Mouse (Mus musculus): ENCODE measurements at regions not wholly inside any gene's neighbourhood (a gene's known extent, or its start where the extent isn't known, plus 50 kb on each side); places are given as distances from the start of the nearest gene placed in this dataset.

DNA sequence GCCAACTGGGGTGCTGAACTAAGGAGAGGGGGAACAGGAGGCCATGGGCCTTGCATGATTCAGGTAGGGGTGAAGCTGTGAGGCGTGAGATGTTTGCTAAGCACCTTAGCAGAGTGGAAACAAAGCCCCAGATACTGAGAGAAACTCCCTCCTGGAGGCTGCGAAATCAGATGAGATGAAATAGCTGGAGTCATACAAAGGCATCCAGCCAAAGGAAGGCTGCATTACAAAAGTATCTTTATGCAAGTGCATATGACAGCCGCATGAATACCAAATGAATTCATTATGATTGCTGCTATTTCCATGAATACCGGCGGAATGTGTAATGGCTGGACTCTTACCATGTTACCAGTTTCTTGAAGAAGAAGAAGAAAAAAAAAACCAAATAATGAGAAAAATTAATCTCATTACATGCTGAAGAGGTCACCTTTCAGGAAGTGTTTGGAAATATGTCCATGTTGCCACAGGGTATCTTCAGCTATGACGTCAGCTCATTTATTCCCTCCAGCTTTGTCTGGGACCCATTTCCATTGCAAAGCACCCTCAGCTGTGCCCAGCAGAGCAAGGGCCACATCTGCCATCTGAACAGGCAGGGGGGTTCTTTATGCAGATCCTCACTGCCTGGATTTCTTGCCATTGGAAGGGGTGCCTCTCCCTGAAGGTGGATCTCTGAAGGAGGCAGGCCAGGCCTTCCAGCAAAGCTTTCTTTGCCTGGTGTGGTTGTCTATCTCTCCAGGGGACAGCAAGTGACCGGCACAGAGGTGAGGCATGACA lies 551.7 kb upstream of the Mki67 start:
- DNase-seq (ENCODE audit: low read depth): no peak

DNA sequence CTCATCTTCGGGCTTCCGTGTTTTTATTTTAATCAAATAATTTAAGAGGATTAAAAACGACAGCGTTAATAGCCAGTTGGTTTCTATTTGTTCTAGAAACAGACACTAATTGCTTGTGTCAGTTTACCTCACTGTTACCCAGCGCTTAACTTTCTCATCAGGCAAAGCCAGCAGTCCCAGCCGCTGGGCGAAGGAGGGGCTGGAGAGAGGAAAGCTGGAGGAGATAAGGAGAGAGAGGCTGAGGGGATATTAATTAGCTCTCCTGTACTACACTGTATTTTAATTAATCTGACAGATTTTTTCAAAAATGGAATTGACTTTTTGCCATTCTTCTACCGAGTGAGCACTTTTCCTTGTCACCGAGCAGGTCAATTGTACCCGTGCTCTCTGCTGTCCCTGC lies 559.5 kb upstream of the Mki67 start:
- no peak for DNase-seq (ENCODE audit: low read depth)

DNA sequence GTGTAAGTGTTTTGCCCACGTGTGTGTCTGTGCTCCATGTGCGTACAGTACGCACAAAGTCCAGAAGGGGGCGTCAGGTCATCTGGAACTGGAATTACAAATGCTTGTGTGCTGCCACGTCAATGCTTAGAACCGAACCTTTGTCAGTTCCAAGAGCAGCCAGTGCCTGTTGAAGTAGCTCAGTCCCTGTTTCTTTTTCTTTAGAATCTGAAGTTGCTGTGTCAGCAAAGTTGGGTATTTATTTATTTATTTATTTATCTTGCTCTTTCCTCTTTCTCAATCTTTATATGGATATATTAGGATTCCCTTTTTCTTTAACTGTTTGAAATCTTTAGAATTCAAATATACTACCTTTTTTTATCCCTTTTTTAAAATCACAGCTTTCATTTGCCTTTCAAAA lies 567.6 kb upstream of the Mki67 start:
- no peak for DNase-seq (ENCODE audit: low read depth)

DNA sequence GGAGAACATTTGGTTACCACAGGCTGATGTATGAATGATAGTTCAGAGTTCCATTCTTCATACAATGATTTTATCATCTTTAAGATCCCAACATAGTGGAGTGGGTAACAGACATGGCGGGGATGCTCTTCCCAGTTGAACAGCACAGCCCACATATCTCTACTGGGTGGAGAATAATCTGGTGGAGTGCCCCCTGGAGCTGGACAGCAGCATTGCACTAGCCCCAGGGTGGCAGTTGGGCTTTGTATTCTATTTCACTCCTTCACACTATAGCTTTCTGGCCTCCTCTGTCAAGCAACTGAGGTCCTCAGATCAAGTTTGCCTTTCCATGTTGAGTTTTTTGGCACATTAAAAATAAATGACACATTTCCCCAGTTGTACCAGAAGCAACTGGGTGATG lies 569.4 kb upstream of the Mki67 start:
- DNase-seq (ENCODE audit: low read depth): no peak

DNA sequence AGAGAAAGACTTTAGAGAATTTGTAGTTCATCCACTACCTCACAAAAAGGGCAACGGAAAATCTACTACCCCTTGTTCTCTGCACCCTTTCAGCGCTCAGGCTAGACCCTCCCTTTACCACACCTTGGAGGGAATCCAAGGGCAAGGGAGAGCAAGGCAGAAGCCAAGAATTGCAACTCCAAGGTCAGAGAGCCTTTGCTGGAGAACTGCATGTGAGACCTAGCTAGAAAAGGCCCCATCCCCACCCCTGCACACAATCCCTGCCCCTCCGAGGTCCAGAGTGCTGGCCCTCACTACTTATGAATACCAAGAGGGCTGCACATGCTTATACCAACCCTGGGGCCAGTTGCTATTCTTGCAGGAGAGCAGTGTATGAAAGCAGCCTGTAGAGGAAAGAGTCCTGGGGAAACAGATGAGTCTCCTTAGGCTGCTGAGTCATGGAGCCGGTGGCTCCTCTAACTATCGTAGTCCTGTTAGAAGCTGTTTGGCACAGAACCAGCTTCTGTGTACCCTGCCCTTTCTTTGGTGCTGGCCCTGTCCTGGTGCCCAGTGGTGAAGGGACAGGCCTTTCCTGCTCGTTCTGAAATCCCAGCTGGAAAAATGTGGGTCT lies 577.5 kb upstream of the Mki67 start:
- DNase-seq (ENCODE audit: low read depth): no peak

DNA sequence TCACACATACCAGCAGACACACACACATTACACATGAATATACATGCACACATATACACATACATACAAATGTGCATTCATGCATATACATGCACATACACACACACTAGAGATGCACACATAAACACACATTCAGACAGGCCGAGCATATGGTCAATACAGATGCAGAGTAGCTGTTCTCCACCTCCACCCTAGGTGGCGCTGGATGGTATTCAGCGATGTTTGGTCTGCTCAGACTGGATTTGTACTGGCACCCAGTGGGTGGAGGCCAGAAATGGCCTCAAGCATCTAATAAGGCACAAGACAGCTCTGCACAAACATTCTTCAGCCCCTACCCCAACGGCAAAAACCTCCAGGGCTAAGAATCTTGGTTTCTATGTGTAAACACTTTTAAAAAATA lies 578.3 kb upstream of the Mki67 start:
- no peak for DNase-seq (ENCODE audit: low read depth)

DNA sequence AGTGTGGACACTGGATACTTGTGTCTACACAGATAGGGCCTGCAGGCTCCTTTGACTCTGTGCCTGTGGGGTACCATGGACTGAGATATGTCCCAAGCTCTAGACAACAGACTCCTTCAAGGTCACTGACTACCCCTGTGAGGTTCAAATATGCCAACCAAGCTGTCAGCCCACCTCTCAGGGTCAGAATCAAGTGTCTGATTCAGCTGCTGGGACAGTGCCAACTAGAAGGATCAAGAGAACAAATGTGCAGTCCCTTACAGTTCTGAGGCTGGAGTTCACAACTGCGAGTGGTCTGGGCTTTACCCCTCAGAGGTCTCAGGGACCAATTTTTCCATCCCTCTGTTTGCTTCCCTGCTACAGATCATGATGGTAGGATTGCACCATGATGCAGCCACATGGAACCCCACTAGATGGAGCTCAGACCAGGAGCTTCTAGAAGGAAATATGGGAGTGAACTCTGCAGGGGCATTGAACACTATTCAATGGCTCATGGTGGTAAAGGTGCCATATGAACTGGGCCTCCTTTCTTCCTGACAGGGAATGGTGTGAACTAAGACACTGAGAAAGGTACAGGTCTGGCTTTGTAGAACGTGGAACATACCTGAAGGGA lies 581.8 kb upstream of the Mki67 start:
- DNase-seq (ENCODE audit: low read depth): no peak

DNA sequence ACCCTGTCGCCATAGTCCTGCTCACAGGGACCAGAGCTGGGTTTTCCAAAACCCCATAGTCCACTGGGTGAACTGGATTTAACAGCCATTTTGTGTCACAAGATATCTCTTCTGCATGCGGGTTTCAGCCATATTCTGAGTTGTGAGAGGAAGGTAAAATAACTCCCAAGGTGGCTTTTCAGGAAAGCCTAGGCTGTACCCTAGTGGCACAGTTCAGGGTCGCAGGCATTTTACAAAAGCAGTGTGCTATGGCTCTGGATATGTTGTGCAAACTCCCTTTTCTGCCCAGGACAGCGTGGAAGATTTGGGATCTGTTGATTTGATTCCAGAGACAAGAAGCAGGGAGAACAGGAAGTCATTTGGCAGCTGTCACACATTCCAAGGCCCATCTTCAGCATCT lies 588.3 kb upstream of the Mgmt start:
- DNase-seq (ENCODE audit: low read depth): no peak

DNA sequence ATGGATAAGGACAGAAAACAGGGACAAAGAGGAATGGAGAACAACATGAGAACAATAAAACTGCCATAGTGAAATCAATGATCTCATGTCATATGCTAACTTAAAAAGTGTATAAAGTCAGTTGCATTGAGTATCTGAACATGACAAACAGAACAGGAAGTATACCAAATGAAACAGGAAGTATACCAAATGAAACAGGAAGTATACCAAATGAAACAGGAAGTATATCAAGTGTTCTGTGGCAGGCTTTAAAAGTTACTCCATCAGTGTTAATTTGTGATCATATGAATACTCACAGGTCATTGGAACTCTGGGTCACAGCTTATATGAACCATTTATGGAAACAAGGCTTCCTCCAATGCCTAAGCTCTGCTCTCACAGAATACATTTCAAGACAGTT lies 585.6 kb upstream of the Mgmt start:
- no peak for DNase-seq (ENCODE audit: low read depth)

DNA sequence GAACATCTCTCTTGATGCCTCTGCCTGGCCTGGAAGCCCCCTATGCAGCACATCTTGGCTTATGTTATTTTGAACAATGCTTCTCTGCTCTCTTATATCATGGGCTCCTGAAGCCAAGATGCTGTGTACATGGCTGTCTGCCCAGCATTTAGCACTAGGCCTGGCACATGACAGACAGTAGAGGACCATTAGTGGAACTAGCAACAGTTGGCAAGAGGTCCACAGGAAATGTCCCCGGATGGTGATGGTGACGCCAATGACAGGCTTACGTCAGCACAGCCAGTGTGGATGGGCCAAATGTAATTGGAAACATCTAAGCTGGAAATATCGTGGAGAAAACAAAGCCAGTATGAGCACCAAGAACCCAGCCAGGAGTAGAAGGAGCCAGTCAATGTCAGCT lies 567.1 kb upstream of the Mgmt start:
- DNase-seq (ENCODE audit: low read depth): no peak

DNA sequence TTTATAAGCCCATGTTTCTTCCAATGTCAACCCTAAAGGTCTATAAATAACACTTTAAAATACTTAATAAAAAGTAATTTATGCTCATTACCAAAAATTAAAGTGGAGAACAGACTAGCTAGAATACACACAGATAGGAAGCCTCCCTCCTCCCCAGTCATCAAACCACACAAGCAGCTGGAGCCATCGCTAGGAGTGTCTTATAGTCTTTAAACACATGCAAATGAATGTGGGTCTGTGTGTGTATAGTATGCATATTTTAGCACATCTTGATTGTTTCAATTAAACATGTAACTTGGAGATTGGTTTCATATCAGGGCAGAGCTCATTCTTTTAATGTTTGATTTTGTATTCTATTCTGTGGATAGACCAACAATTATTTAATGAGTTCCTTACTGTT lies 564.0 kb upstream of the Mgmt start:
- no peak for DNase-seq (ENCODE audit: low read depth)

DNA sequence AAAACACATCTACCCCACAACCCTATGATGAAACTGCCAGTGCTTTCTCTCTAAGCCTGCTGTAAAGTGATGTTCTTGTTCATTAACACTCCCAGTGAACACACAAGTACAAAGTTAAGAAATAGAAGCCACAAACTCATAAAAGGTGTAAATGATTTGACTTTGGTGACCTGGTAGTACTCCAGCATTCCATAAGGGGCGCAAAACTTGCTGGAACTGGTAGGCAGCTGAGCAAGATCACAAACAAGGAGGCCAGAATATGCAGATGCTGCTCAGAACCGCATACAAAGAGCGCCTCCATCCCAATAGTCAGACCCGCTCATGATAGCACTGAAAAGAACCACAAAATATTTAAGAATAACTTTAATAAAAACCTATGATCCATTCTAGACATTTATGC lies 561.6 kb upstream of the Mgmt start:
- DNase-seq (ENCODE audit: low read depth): no peak

DNA sequence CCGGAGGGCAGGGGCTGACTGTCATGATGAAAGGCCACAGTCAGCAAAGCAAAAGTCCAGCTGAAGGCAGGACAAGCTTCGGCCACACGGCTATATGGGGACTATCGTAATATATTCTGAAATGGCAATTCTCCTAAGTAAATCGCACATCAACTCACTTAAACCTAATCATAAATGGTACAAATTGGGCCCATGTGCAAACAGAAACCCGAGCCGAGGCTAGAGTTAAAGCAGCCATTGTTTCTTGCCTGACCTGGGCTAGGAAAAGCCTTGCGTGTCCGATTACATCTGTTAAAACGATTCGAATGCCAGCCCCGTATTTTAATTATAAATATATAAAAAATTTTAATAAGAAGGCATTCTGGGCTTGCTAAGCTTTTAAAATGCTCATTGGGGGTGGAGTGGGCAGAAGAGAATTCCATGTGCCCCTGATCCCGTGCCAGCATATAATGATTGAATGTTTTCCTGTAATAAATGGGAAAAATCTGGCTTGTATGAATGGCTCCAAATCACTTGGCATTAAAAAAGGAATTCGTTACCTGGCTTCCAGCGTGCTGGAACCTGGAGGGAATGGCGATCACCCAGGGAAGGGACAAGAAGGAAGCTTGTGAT lies 552.7 kb upstream of the Mgmt start:
- DNase-seq (ENCODE audit: low read depth): no peak

DNA sequence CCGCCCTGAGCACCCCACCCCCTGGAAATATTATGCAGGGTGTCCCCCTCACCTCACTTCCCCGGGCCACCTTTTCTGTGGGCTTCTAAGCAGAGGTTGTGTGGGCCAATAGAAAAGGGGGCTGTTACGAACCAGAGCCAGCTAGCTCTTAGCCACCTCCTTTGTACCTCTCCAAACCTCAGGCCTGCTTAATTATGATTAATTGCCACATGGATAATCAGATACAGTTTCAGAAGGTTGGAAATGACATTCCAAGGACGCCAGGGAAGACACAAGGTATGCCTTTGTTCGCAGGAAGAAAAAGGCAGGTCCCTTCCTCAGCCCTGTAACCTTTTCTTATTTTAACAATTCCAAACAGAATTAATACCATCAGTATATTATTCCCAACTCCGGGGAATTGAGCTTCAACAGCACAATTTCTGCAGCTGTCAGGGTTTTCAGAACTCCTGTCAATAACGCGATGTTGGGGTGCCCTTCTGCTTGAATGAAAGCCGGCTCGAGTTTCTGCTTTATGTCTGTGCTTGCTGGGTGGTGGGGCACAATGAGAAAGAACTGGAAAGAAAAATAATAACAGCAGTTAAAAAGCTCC lies 552.1 kb upstream of the Mgmt start:
- DNase-seq (ENCODE audit: low read depth): no peak

DNA sequence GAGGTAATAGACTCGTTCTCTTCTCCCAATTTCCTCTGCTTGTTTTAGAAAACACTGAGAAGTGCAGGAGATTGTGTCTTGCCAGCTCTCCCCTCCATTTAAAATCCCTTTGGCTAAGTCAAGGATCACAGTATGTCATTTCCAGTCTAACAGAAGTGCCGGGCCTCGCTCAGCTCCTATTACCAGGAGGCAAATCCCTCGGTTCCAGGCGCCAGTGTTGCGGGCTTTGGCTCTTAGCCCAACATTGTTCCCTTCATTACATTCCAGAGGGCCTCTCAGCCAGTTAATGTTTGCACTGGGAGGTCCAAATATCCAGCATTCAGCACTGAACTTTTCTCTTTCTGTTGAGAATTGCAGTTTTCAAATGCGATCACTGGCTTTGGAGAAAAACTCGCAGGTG lies 551.6 kb upstream of the Mgmt start:
- DNase-seq (ENCODE audit: low read depth): no peak

DNA sequence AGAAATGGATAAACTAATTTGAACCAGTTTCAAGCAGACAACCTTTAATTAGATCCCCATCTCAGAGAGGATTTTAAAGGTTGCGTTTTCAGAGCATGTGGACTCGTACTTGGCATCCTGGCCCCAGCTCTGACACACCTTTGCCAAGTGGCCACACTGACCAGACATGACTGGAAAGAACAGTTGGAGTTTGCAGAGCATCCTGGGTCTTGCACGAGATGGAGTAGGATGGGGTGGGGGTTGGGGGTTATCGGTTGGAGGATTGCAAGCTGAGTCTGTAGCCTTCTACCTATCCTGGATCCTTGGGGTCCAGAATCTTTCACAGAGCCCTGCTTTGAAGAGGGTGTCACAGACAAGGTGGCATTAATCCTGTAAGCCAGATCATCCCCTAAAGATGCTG lies 550.9 kb upstream of the Mgmt start:
- DNase-seq (ENCODE audit: low read depth): no peak

DNA sequence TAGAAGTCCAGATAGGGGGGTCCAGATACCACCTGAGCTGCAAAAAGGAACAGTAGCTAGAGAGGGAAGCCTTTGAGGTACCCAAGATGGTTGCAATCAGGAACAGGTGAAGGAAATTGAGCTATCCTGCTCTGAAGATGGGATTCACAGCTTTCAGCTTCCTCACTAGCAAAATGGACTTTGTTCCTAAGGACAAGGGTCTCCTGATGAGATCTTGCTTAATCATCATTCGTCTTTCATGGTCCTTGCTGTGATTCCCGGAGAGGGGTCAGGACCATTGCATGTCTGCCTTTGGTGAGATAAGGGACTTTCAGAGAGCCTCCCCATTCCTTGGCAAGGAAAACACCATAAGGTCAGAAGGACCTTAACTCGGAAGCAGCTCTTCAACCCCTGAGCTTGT lies 549.4 kb upstream of the Mgmt start:
- DNase-seq (ENCODE audit: low read depth): no peak

DNA sequence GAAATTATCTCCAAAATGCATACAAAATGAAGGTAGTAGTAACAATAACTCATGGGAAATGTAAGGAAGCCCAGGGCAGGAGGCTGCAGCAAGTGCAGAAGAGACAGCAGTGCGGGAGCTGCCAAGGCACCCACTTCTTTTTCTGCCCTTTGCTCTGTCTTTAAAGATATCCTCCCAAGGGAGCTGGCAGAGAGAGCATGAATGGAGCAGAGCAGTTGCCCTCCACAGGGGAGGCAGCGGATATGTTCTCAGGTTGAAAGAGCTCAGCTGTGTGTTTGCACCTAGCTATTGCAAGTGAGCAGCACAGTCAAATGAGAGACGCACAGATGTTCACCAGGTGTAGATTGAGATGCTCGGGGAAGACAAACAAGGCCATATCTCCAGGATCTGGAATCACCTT lies 547.9 kb upstream of the Mgmt start:
- no peak for DNase-seq (ENCODE audit: low read depth)

DNA sequence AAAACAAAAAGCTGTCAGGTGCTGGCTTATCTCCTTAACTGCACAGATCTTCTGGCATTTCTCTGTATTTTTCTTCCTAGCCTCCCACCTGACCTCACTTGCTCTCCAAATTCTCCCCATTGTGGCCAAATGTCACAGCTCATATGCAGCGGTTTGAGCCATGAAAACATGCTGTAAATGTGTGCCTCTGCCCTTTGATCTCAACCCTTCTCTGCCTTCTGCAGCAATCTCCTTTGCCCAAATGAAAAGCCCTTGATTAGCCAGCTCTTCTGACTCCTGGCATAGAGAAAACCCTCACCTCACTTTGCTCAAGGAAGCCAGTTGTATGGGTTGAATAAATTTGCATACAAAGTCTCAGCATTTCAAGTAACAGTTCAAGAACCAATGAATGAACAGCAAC lies 546.1 kb upstream of the Mgmt start:
- DNase-seq (ENCODE audit: low read depth): no peak

DNA sequence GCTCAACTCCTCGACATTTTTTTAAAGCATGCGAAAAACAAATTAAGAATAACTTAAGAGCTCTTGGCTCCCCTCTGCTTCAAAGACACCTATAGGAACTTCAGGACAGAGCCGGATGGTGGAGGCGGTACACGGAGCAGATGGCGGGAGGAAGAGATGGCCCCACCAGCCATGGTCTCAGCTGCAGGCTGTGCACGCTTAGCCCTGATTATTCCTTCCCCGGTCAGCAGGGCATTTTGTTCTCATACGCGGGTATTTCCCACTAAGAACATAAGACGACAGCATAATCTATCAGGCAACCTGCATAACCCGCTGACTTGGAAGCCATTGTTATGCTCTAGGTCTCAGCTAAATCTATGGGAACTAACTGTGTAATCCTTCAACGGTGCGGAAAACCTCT lies 544.8 kb upstream of the Mgmt start:
- no peak for DNase-seq (ENCODE audit: low read depth)

DNA sequence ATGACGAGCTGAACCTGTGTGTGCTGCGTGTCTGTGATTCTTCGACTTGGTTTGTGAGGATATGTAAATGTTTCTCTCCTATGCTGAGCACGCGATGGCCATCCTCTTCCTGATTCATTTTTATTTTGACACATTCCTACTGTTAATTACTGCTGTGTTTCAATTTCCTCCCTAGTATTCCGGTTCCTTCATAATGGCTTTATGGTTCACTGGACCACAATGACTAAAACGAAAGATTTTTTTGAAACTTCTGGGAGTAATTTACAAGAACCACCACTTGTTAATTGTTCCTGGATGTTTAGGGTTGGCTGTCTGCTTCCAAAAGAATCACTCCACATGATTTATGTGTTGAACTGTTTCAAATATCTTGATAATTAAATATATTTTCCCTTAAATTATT lies 537.4 kb upstream of the Mgmt start:
- no peak for DNase-seq (ENCODE audit: low read depth)

DNA sequence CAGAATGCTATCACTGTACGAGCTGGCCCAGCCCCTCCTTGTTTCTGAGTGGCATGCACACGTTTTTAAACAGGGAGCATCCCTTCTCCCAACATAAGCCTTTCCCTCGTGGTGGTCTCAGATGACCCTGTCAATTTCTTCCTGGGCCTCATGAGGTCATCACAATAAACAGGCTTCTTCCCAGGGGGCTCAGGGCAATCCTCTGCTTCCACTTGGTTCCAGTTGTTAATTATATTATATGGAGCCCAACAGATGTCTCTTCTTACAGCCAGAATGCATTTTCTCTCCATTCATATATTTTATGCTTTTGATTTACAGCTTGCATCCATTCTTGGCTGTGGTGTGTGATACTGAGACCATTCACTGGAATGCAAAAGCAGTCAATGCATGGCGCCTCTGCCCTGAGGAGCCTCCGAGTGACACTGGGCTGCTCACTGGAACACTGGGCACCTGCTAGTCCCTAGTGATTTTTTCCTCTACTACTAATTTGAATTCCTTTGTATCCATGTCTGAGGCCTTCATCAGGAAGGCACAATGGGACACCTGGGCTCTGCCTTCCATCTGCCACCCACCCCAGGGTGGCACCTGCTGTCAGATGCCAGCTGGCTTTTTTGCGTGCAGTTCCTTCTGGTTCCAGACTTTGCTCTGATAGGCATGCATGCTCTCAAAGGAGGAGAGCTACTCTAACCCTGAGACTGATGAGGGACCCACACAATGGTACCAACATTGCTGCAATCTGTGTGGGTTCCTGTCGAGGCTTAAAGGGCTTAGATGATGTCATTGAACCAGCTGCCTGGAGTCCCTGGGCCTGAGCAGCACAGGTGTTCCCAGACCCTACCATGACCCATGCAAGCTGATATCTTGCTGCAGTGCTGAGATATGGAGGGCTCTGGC lies 528.8 kb upstream of the Mgmt start:
- DNase-seq (ENCODE audit: low read depth): no peak
